Mouse (Mus musculus) cerebellum, adult 2 months (tissue): Measurements from ENCODE around the gene Aldh3a1. TPM values are rescaled to one million over a fixed set of nuclear protein-coding genes. Genes with fewer than 3 reads are reported as not detected.
"Not testable (repeated sequence)": the region's sequence is repeated elsewhere in the genome, so short reads cannot be mapped to it uniquely, and the experiment has no call there.

ENCODE experiments used
- DNase-seq, 2 experiments: peaks; one replicate each; pipeline ENCODE4 v3.0.0; 2021
- H3K27ac ChIP-seq: fragments of 200-500 bp; 2 replicates; pipeline ENCODE4 v1.5.1; 2012; ENCODE audit warnings: low read length, control low read depth, inconsistent platforms; ENCODE audit not compliant: insufficient read depth
- H3K27me3 ChIP-seq: fragments of 200-500 bp; 2 replicates; pipeline ENCODE4 v1.6.1; 2012; ENCODE audit warnings: inconsistent platforms, mild to moderate bottlenecking, low read length, moderate library complexity; ENCODE audit not compliant: control insufficient read depth, insufficient read depth
- H3K4me1 ChIP-seq: fragments of 200-500 bp; 2 replicates; pipeline ENCODE4 v1.6.1; 2011; ENCODE audit warnings: low read length; ENCODE audit not compliant: control insufficient read depth, insufficient read depth
- H3K4me3 ChIP-seq: fragments of 200-500 bp; replicated peaks from 2 replicates; pipeline ENCODE3; 2011; ENCODE audit warnings: mild to moderate bottlenecking, low read depth, low read length, control low read depth; ENCODE audit not compliant: insufficient read depth
- CTCF ChIP-seq: fragments of 200-500 bp; IDR thresholded peaks from 2 replicates; pipeline ENCODE4 v1.5.1; 2011; ENCODE audit warnings: low read depth, mild to moderate bottlenecking, control low read depth, low read length, moderate library complexity, borderline replicate concordance; ENCODE audit not compliant: insufficient read depth
- POLR2A ChIP-seq: fragments of 200-500 bp; IDR thresholded peaks from 2 replicates; pipeline ENCODE4 v1.6.1; 2011; ENCODE audit warnings: low read length, control low read depth, borderline replicate concordance; ENCODE audit not compliant: insufficient read depth
- WGBS: fragments of 180-500 bp; shearing (Covaris S2); methylation state at CpG from one replicate; pipeline ENCODE4 v1.1.7; 2018; 5-methylcytosine and 5-hydroxymethylcytosine counted together
- polyA plus RNA-seq: library from polyadenylated mRNA; depleted of rRNA; stranded (reverse); fragments of >200 nt; gene quantifications from 2 replicates; pipeline ENCODE4 v1.2.3, GENCODE M21; 2012

Gene Aldh3a1
- polyA plus RNA-seq, 1 experiment, result 2.1 TPM

- no peaks in the 10 kb centered on the region for H3K27me3 ChIP-seq
- H3K4me3 ChIP-seq, result no peak overlapping the region
- no peak for DNase-seq
- H3K27ac ChIP-seq, result no peak overlapping the region
- TF ChIP-seq CTCF (no peak), POLR2A (no peak)
- H3K4me1 ChIP-seq, result no peaks in the 10 kb centered on the region; the same call in 1 of the 2 replicates
Measured at GRCm38 (mm10) chr11:61181624-61182023, 25.7 kb upstream of the Aldh3a1 start.

GRCm38 (mm10) chr11:61183820-61184219 is 23.5 kb upstream of the Aldh3a1 start:
- TF ChIP-seq POLR2A, result no peak
- TF ChIP-seq CTCF, result no peak
- 66% methylated on average over 1 of the region's 1 CpGs for WGBS
- no peak for DNase-seq
- H3K27ac ChIP-seq, result no peak overlapping the region
- no peak overlapping the region for H3K4me3 ChIP-seq
- no peaks in the 10 kb centered on the region for H3K27me3 ChIP-seq
- no peaks in the 10 kb centered on the region; the same call in 1 of the 2 replicates for H3K4me1 ChIP-seq

GRCm38 (mm10) chr11:61190776-61191175 is 16.6 kb upstream of the Aldh3a1 start:
- Histone ChIP-seq H3K27me3 (no peaks in the 10 kb centered on the region), H3K4me1 (no peaks in the 10 kb centered on the region), H3K4me3 (no peak overlapping the region), H3K27ac (no peak overlapping the region)
- TF ChIP-seq POLR2A (no peak), CTCF (no peak)
- no peak for DNase-seq
- 59% methylated on average over 2 of the region's 2 CpGs for WGBS

- H3K27ac ChIP-seq, H3K4me1 ChIP-seq, H3K27me3 ChIP-seq, H3K4me3 ChIP-seq, DNase-seq: not testable (repeated sequence)
- 87% methylated on average over 9 of the region's 10 CpGs for WGBS
Measured at GRCm38 (mm10) chr11:61192123-61192522, 15.2 kb upstream of the Aldh3a1 start.

GRCm38 (mm10) chr11:61192779-61193178 is 14.6 kb upstream of the Aldh3a1 start:
- Histone ChIP-seq H3K27ac (no peak overlapping the region), H3K27me3 (no peaks in the 10 kb centered on the region), H3K4me3 (no peak overlapping the region), H3K4me1 (no peaks in the 10 kb centered on the region)
- TF ChIP-seq POLR2A, result no peak
- no peak for TF ChIP-seq CTCF
- no peak for DNase-seq
- 92% methylated on average over 2 of the region's 2 CpGs for WGBS

GRCm38 (mm10) chr11:61193392-61193791 is 13.9 kb upstream of the Aldh3a1 start:
- 2% methylated on average over 9 of the region's 9 CpGs for WGBS
- DNase-seq, result peak; percentile 81 to 87
- H3K4me1 ChIP-seq, result no peaks in the 10 kb centered on the region
- TF ChIP-seq POLR2A, result no peak
- TF ChIP-seq CTCF, result peak; percentile 100
- H3K27me3 ChIP-seq, result no peaks in the 10 kb centered on the region
- no peak overlapping the region for H3K27ac ChIP-seq
- H3K4me3 ChIP-seq, result no peak overlapping the region

GRCm38 (mm10) chr11:61196616-61197353 is 10.6 kb upstream of the Aldh3a1 start:
- TF ChIP-seq CTCF, result no peak
- TF ChIP-seq POLR2A, result no peak
- Histone ChIP-seq H3K27ac (no peak overlapping the region), H3K4me1 (no peaks in the 10 kb centered on the region), H3K4me3 (no peak overlapping the region), H3K27me3 (no peaks in the 10 kb centered on the region)
- no peak for DNase-seq
- whole genome bisulfite sequencing, result 89% methylated on average over 14 of the region's 14 CpGs

- DNase-seq, result no peak
- no peaks in the 10 kb centered on the region for H3K27me3 ChIP-seq
- H3K4me1 ChIP-seq, result no peaks in the 10 kb centered on the region
- no peak overlapping the region for H3K4me3 ChIP-seq
- TF ChIP-seq POLR2A, result no peak
- TF ChIP-seq CTCF, result no peak
- H3K27ac ChIP-seq, result no peak overlapping the region
Measured at GRCm38 (mm10) chr11:61197935-61198334, 9.4 kb upstream of the Aldh3a1 start.

- H3K27me3 ChIP-seq, result no peaks in the 10 kb centered on the region
- H3K27ac ChIP-seq, result no peak overlapping the region
- 70% methylated on average over 4 of the region's 4 CpGs for WGBS
- TF ChIP-seq POLR2A, result no peak
- TF ChIP-seq CTCF, result no peak
- no peak overlapping the region for H3K4me3 ChIP-seq
- H3K4me1 ChIP-seq, result peaks cover 6% of the 10 kb centered on the region
- no peak for DNase-seq
Measured at GRCm38 (mm10) chr11:61199620-61200362, 7.5 kb upstream of the Aldh3a1 start.
